Mouse (Mus musculus): Measurements from ENCODE around the gene Lin7c.

GRCm38 (mm10) chr2:109859671-109860070 lies 31.0 kb upstream of the Lin7c start:
- TF ChIP-seq GATA1 (IDR thresholded peaks at IDR 0.05; ENCODE audit: borderline replicate concordance, low read length) (no peak), FLI1 (IDR thresholded peaks at IDR 0.05; ENCODE audit: low read length) (no peak)
